Mouse (Mus musculus) ES-Bruce4 (cell line): ENCODE data around the gene Pik3cd. TPM values are rescaled to one million over a fixed set of nuclear protein-coding genes. Genes with fewer than 3 reads are reported as not detected.
A peak's percentile ranks its signal among the peaks of the same experiment; 100 is the strongest.

Experiments used
- H3K27ac ChIP-seq: 2 replicates; pipeline ENCODE4 v1.5.1; 2012; ENCODE audit warnings: low read length, inconsistent platforms; ENCODE audit not compliant: insufficient read depth
- H3K27me3 ChIP-seq: 2 replicates; pipeline ENCODE4 v1.6.1; 2012; ENCODE audit warnings: mild to moderate bottlenecking, low read length, inconsistent platforms; ENCODE audit not compliant: control insufficient read depth, poor library complexity, insufficient read depth, severe bottlenecking
- H3K36me3 ChIP-seq: 2 replicates; pipeline ENCODE4 v1.6.1; 2012; ENCODE audit warnings: inconsistent platforms, mild to moderate bottlenecking, low read length, moderate library complexity; ENCODE audit not compliant: control insufficient read depth, poor library complexity, insufficient read depth, severe bottlenecking
- H3K4me1 ChIP-seq: one replicate; pipeline ENCODE4 v1.8.1; 2011; ENCODE audit warnings: low read length; ENCODE audit not compliant: control insufficient read depth, insufficient read depth
- H3K4me3 ChIP-seq: 2 replicates; pipeline ENCODE4 v1.5.1; 2011; ENCODE audit warnings: low read depth, mild to moderate bottlenecking, low read length
- H3K9ac ChIP-seq: 2 replicates; pipeline ENCODE4 v1.6.1; 2012; ENCODE audit warnings: low read depth, mild to moderate bottlenecking, inconsistent platforms; ENCODE audit not compliant: poor library complexity, severe bottlenecking
- H3K9me3 ChIP-seq: replicated peaks from 2 replicates; pipeline ENCODE4 v1.6.1; 2012; ENCODE audit warnings: mild to moderate bottlenecking, low read length, inconsistent platforms; ENCODE audit not compliant: control insufficient read depth, poor library complexity, insufficient read depth, severe bottlenecking
- CTCF ChIP-seq: IDR thresholded peaks from one replicate; pipeline ENCODE4 v1.8.1; 2011; ENCODE audit warnings: low read depth, low read length
- EP300 ChIP-seq: IDR thresholded peaks from 2 replicates; pipeline ENCODE4 v1.6.1; 2011; ENCODE audit warnings: low read depth, low read length; ENCODE audit not compliant: insufficient read depth
- POLR2A ChIP-seq: IDR thresholded peaks from one replicate; pipeline ENCODE4 v1.8.1; 2011; ENCODE audit warnings: low read length; ENCODE audit not compliant: insufficient read depth
- polyA plus RNA-seq: library from polyadenylated mRNA; stranded (reverse); fragments of >200 nt; gene quantifications from 2 replicates; pipeline ENCODE4 v1.2.4, GENCODE M21; 2011; ENCODE audit warnings: low read depth; ENCODE audit not compliant: missing spikeins, insufficient read depth, insufficient read length

Gene Pik3cd
- polyA plus RNA-seq, 1 experiment = 13.5 TPM

GRCm38 (mm10) chr4:149698197-149698821, 4.1 kb downstream of the Pik3cd start:
- H3K9ac ChIP-seq = peak overlapping the region; percentile 35
- peak; percentile 73 for TF ChIP-seq CTCF
- no peak for TF ChIP-seq POLR2A
- H3K36me3 ChIP-seq = no peaks in the 10 kb centered on the region
- no peak overlapping the region for H3K27ac ChIP-seq
- peaks cover 8% of the 10 kb centered on the region for H3K4me1 ChIP-seq
- H3K27me3 ChIP-seq = no peaks in the 10 kb centered on the region
- peak overlapping the region; percentile 64 for H3K4me3 ChIP-seq
- H3K9me3 ChIP-seq = no peaks in the 10 kb centered on the region

DNA sequence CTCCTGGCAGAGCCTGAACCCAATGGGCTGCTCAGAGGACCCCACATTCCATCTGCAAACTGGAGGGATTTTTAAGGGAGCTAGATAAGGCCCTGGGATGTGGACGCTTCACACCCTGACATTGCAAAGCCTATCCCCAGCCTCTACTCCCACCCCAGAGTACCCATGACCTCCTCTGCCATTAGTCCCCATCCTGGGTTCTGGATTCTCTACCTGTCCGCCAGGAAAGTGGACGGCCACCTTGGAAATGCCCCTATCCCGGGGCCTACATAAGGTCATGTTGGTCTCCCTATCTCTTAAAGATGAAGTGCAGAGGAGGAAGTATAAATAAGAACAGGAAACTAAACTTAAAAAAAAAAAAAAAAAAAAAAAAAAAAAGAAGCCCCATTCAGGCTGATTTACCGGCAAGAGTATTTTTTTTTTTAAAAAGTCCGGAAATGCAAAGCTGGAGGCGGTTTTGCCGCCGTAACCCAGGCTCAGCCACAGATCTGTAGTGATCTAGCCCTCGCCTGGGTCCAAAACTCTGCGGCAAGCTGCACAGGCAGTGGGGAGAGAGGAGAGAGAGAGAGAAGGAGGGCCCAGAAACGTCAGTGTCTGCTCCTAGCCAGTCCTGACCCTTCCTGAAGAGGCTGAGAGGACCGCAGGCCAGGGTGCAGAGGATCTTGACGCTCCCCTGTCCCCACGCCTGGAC, 4.7 kb downstream of the Pik3cd start:
- TF ChIP-seq POLR2A = no peak
- no peak for TF ChIP-seq CTCF
- TF ChIP-seq EP300 = no peak
- H3K27me3 ChIP-seq = no peaks in the 10 kb centered on the region
- no peaks in the 10 kb centered on the region for H3K9me3 ChIP-seq
- H3K27ac ChIP-seq = no peak overlapping the region
- H3K4me1 ChIP-seq = peaks cover 8% of the 10 kb centered on the region
- peak overlapping the region; percentile 35 for H3K9ac ChIP-seq
- no peaks in the 10 kb centered on the region for H3K36me3 ChIP-seq
- peak overlapping the region; percentile 64 for H3K4me3 ChIP-seq

DNA sequence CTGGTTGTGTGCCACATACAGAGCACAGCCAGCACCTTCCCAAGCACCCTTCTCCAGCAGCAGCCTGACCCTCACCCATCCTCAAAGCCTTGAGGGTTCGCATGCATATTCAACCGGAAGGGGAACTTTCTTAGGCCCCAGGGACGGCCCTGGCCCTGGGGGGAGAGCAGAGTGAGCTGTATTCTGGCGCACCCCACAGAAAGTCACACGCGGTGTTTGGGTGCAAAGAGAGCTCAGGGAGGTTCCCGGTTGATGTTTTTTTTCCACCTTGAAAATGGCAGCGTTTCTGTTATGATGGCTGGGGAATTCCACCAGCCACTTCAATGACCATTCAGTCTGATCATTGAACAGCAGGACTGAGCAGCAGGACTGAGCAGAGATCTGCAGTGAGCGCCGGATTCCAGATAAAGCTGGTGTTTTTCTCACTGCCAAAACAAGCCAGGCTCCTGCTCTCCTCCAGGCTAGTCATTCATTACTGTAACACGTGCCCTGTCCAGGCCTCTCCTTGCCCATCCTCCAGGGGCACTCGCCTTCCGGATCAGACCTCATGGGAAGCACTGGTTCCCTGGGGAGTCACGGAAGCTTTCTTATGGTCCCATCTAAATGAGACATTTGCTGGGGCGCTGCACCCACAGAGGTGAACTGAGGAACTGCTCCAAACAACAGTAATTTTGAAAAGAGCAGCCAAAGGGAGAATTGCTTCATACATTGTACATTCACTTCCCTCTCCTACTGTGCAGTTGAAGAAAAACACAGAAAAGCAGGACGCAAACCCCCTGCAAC, 6.0 kb downstream of the Pik3cd start:
- peak overlapping the region; percentile 18; the same call in 1 of the 2 replicates for H3K9ac ChIP-seq
- no peaks in the 10 kb centered on the region for H3K9me3 ChIP-seq
- H3K27me3 ChIP-seq = no peaks in the 10 kb centered on the region
- no peaks in the 10 kb centered on the region for H3K36me3 ChIP-seq
- peaks cover 8% of the 10 kb centered on the region for H3K4me1 ChIP-seq
- TF ChIP-seq CTCF = no peak
- TF ChIP-seq POLR2A = no peak
- no peak for TF ChIP-seq EP300
- H3K27ac ChIP-seq = no peak overlapping the region
- H3K4me3 ChIP-seq = 0 out of 2 replicates have a peak overlapping the region, but pooled peaks have one; percentile 2

- Histone ChIP-seq H3K27ac (no peak overlapping the region), H3K4me1 (peaks cover 6% of the 10 kb centered on the region), H3K9ac (no peak overlapping the region), H3K27me3 (no peaks in the 10 kb centered on the region), H3K9me3 (no peaks in the 10 kb centered on the region), H3K4me3 (no peak overlapping the region), H3K36me3 (no peaks in the 10 kb centered on the region)
- no peak for TF ChIP-seq CTCF
- no peak for TF ChIP-seq EP300
- no peak for TF ChIP-seq POLR2A
Measured at GRCm38 (mm10) chr4:149691368-149691767, 11.0 kb downstream of the Pik3cd start.

DNA sequence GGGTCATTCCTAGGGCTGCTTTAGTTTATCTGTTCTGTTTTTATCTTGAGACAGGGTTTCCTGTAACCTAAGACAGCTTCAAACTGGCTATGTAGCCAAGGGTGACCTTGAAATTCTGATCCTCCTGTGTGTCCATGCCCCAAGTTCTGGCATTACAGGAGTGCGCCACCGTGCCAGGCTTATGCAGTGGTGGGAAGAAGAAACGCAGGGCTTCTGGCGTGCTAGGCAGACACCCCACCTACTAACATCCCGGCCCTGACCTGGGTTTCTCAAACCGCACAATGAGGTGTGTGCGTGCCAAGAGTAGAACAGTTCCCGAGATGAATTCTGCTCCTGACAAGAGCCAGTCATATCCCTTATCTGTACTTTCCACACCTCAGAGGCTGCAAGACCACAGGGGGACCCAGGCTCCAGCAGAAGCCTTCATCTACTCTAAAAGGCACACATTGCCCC, 11.5 kb downstream of the Pik3cd start:
- H3K36me3 ChIP-seq = no peaks in the 10 kb centered on the region
- H3K27ac ChIP-seq = no peak overlapping the region
- TF ChIP-seq CTCF (no peak), EP300 (no peak), POLR2A (no peak)
- H3K4me3 ChIP-seq = no peak overlapping the region
- H3K27me3 ChIP-seq = no peaks in the 10 kb centered on the region
- H3K9ac ChIP-seq = no peak overlapping the region
- H3K9me3 ChIP-seq = no peaks in the 10 kb centered on the region
- peaks cover 2% of the 10 kb centered on the region for H3K4me1 ChIP-seq
